Mouse (Mus musculus) limb, embryonic 11.5 days (tissue): ENCODE measurements at regions not wholly inside any gene's neighbourhood (a gene's known extent, or its start where the extent isn't known, plus 50 kb on each side); places are given as distances from the start of the nearest gene placed in this dataset.

Experiments
- ATAC-seq: fragments of 200-750 bp; cut with Nextera tagmentation; 2 replicates; pipeline ENCODE4 v1.8.0; 2017; ENCODE audit warnings: low read depth; ENCODE audit not compliant: insufficient number of reproducible peaks, low FRiP score, low TSS enrichment
- DNase-seq: peaks from one replicate; pipeline ENCODE4 v3.0.0-alpha.2; 2015; ENCODE audit warnings: low spot score
- H3K27ac ChIP-seq: fragments of 300-500 bp; sonication (generic); replicated peaks from 2 replicates; pipeline ENCODE4 v1.5.1; 2014; ENCODE audit warnings: low read depth, mild to moderate bottlenecking, low read length
- H3K27me3 ChIP-seq: fragments of 300-500 bp; sonication (generic); 2 replicates; pipeline ENCODE4 v1.6.1; 2014; ENCODE audit warnings: mild to moderate bottlenecking, low read length, mixed read lengths; ENCODE audit not compliant: control insufficient read depth, insufficient read depth
- H3K36me3 ChIP-seq: fragments of 300-500 bp; sonication (generic); 2 replicates; pipeline ENCODE4 v1.6.1; 2014; ENCODE audit warnings: mild to moderate bottlenecking, low read length, moderate library complexity, mixed read lengths; ENCODE audit not compliant: control insufficient read depth, insufficient read depth
- H3K4me1 ChIP-seq: fragments of 300-500 bp; sonication (generic); 2 replicates; pipeline ENCODE4 v1.6.1; 2014; ENCODE audit warnings: low read length, mixed read lengths; ENCODE audit not compliant: control insufficient read depth, insufficient read depth
- H3K4me2 ChIP-seq: fragments of 300-500 bp; sonication (generic); 2 replicates; pipeline ENCODE4 v1.6.1; 2014; ENCODE audit warnings: low read depth, mild to moderate bottlenecking, moderate library complexity; ENCODE audit not compliant: severe bottlenecking
- H3K4me3 ChIP-seq: fragments of 300-500 bp; sonication (generic); 2 replicates; pipeline ENCODE4 v1.5.1; 2014; ENCODE audit warnings: low read depth, low read length
- H3K9ac ChIP-seq: fragments of 300-500 bp; sonication (generic); 2 replicates; pipeline ENCODE4 v1.6.1; 2014; ENCODE audit warnings: mild to moderate bottlenecking, low read length
- H3K9me3 ChIP-seq: fragments of 300-500 bp; sonication (generic); 2 replicates; pipeline ENCODE4 v1.6.1; 2016; ENCODE audit warnings: low read length; ENCODE audit not compliant: control insufficient read depth
- WGBS: fragments of 180-500 bp; shearing (Covaris S2); extraction: QIAGEN DNeasy Blood & Tissue Kit; methylation state at CpG from one replicate; pipeline ENCODE4 v1.1.7; 2014; 5-methylcytosine and 5-hydroxymethylcytosine counted together

DNA sequence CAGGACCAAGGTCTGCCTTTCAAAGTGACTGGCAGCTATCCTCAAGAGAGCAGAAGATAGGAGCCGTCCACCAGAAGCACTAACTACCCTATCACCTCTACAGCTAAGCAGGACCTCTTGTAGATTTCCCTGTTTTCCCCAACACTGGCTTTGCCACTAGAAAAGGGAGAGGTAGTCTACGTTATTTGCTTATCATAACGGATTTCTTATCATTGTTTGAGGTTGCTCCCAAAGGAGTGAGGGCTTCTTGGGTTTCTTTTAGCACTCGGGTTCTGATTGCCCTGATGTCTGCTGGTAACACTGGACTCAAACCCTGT is 437.0 kb upstream of the Pou3f3 start:
- H3K4me1 ChIP-seq = 0 out of 2 replicates have a peak, but pooled peaks cover 7% of the 10 kb centered on the region
- H3K36me3 ChIP-seq = no peaks in the 10 kb centered on the region
- ATAC-seq (no peak), DNase-seq (no peak)
- no peaks in the 10 kb centered on the region for H3K9me3 ChIP-seq
- no peak overlapping the region for H3K4me3 ChIP-seq
- no peaks in the 10 kb centered on the region for H3K27me3 ChIP-seq
- H3K4me2 ChIP-seq = no peak overlapping the region
- H3K9ac ChIP-seq = no peak overlapping the region
- no peak overlapping the region for H3K27ac ChIP-seq
- WGBS = 82% methylated on average over 4 of the region's 4 CpGs

DNA sequence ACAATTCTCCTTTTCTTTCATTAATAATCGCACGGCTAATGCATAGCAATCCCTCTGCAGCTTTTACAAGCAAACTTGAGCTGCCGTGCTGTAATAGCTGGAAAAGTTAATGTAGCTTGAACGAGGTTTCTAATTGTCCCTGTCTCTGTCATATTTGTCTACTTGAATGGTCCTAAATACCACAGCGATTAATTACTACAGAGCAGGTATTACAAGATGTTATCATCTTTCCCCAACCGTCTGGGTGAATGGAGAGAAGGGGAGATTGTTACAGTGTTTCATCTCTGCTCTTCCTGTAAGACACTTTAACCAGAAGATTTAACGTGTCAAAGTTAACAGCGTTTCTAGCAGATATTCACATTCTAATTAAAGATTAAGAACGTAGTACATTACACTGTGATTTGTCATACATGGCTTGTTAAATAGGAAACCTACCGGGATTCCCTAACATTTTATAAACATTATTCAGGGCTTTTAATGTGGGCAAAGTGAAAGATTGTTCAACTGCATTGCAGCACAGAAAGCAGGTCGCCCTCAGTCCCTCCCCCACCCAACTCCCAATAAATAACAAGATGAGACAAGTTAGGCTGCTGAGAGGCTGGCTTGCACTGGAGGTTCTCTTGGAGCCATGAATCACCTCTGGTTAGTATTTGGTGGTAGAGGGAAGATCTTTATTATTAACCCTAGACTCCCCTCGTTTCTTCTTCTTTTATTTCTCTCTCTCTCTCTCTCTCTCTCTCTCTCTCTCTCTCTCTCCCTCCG is 436.2 kb upstream of the Pou3f3 start:
- Histone ChIP-seq H3K27me3 (no peaks in the 10 kb centered on the region), H3K9ac (no peak overlapping the region), H3K36me3 (no peaks in the 10 kb centered on the region), H3K27ac (no peak overlapping the region), H3K4me1 (0 out of 2 replicates have a peak, but pooled peaks cover 7% of the 10 kb centered on the region), H3K9me3 (no peaks in the 10 kb centered on the region), H3K4me3 (no peak overlapping the region), H3K4me2 (no peak overlapping the region)
- DNase-seq = no peak
- ATAC-seq = no peak
- 41% methylated on average over 13 of the region's 13 CpGs for WGBS

- WGBS = 57% methylated on average over 9 of the region's 9 CpGs
- Histone ChIP-seq H3K4me3 (no peak overlapping the region), H3K27ac (no peak overlapping the region), H3K4me1 (0 out of 2 replicates have a peak, but pooled peaks cover 7% of the 10 kb centered on the region), H3K36me3 (no peaks in the 10 kb centered on the region), H3K27me3 (no peaks in the 10 kb centered on the region), H3K9me3 (no peaks in the 10 kb centered on the region), H3K4me2 (no peak overlapping the region), H3K9ac (no peak overlapping the region)
- ATAC-seq = no peak
- no peak for DNase-seq
Observed at GRCm38 (mm10) chr1:42260033-42260925, 435.3 kb upstream of the Pou3f3 start.

DNA sequence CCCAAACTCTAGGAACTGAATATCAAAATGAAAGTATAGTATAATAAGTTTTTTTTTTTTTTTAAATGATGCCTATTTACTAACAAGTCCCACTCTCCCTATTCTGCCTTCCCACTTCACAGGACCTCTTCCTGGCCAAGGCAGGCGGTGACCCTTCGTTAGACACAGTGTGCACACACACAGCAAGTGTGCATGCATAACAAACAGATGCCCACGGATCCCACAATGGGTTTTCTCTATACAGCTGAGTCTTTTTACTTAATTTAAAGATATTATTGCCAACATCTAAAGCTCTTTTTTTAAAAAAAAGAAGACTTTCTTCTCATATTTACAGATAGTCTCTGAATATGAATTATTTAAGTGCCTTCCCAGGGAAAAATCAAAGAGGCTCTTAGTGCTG is 434.5 kb upstream of the Pou3f3 start:
- no peak for DNase-seq
- H3K27ac ChIP-seq = no peak overlapping the region
- no peaks in the 10 kb centered on the region for H3K9me3 ChIP-seq
- H3K4me3 ChIP-seq = no peak overlapping the region
- H3K36me3 ChIP-seq = no peaks in the 10 kb centered on the region
- H3K9ac ChIP-seq = no peak overlapping the region
- ATAC-seq = no peak
- WGBS = 53% methylated on average over 3 of the region's 3 CpGs
- no peaks in the 10 kb centered on the region for H3K27me3 ChIP-seq
- H3K4me1 ChIP-seq = 0 out of 2 replicates have a peak, but pooled peaks cover 7% of the 10 kb centered on the region
- H3K4me2 ChIP-seq = no peak overlapping the region

- 12% methylated on average over 13 of the region's 13 CpGs for WGBS
- H3K36me3 ChIP-seq = no peaks in the 10 kb centered on the region
- ATAC-seq (no peak), DNase-seq (peak; percentile 60)
- H3K4me2 ChIP-seq = peak overlapping the region; percentile 25
- 0 out of 2 replicates have a peak, but pooled peaks cover 7% of the 10 kb centered on the region for H3K4me1 ChIP-seq
- no peak overlapping the region for H3K27ac ChIP-seq
- no peaks in the 10 kb centered on the region for H3K9me3 ChIP-seq
- no peaks in the 10 kb centered on the region for H3K27me3 ChIP-seq
- H3K9ac ChIP-seq = peak overlapping the region; percentile 5; the same call in 1 of the 2 replicates
- H3K4me3 ChIP-seq = no peak overlapping the region
Observed at GRCm38 (mm10) chr1:42261800-42262199, 433.8 kb upstream of the Pou3f3 start.

- no peaks in the 10 kb centered on the region for H3K36me3 ChIP-seq
- ATAC-seq (no peak), DNase-seq (no peak)
- WGBS = 69% methylated on average over 5 of the region's 5 CpGs
- no peak overlapping the region for H3K4me2 ChIP-seq
- no peak overlapping the region for H3K27ac ChIP-seq
- H3K4me1 ChIP-seq = 0 out of 2 replicates have a peak, but pooled peaks cover 7% of the 10 kb centered on the region
- no peak overlapping the region for H3K4me3 ChIP-seq
- no peak overlapping the region for H3K9ac ChIP-seq
- H3K27me3 ChIP-seq = no peaks in the 10 kb centered on the region
- H3K9me3 ChIP-seq = no peaks in the 10 kb centered on the region
Observed at GRCm38 (mm10) chr1:42262606-42263005, 433.0 kb upstream of the Pou3f3 start.

DNA sequence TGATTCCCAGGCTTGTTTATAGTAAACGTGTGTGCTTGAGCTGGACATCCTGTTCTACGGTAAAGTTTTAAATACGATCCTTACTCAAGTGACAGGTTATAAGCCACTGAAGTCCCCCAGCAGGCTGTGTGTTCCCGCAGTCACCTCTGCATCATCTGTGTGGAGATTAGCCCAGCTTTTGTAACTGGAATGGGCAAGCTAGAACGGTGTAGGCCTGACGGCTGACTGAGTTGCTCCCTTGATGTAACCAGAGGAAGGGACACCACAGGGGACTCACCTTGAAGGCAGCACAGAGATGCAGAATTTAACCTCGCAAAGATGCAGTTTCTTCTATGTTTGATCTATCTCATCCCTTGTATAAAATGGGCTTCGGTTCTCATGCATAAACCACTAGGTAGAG is 418.4 kb upstream of the Pou3f3 start:
- 50% methylated on average over 8 of the region's 8 CpGs for WGBS
- Histone ChIP-seq H3K36me3 (no peaks in the 10 kb centered on the region), H3K9ac (no peak overlapping the region), H3K4me1 (no peaks in the 10 kb centered on the region), H3K27me3 (no peaks in the 10 kb centered on the region), H3K27ac (no peak overlapping the region), H3K9me3 (no peaks in the 10 kb centered on the region), H3K4me2 (no peak overlapping the region), H3K4me3 (no peak overlapping the region)
- DNase-seq (no peak), ATAC-seq (no peak)

DNA sequence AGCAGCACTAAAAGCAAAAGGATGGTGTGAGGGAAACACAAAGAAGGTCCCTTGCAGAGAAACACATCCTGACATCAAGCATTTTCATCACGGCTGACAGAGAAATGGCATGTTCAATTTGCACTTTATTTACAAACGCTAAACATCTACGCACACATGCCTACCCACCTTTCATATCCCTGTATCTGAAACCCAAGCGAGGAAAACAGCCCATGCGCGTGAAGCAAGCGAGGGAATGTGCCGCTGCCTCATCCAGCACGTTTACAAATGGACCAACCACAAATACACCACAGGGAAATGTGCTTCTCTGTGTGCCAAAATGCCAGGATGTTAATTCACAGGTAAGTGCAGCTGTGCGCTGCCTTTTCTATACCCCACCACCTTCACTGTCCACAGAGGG is 399.7 kb upstream of the Pou3f3 start:
- Histone ChIP-seq H3K4me3 (no peak overlapping the region), H3K27me3 (no peaks in the 10 kb centered on the region), H3K36me3 (no peaks in the 10 kb centered on the region), H3K4me2 (no peak overlapping the region), H3K4me1 (no peaks in the 10 kb centered on the region), H3K27ac (no peak overlapping the region), H3K9ac (no peak overlapping the region), H3K9me3 (no peaks in the 10 kb centered on the region)
- no peak for ATAC-seq
- 87% methylated on average over 10 of the region's 10 CpGs for WGBS
- DNase-seq = no peak
